Mouse (Mus musculus) layer of hippocampus, adult 6 months (tissue): ENCODE results near the gene Brd1. TPM values are rescaled to one million over a fixed set of nuclear protein-coding genes. Genes with fewer than 3 reads are reported as not detected.

ENCODE experiments used
- long read RNA-seq, 2 experiments: library from polyadenylated mRNA; unstranded; transcript quantifications; one replicate each; pipeline ENCODE4 v2.0.0; 2019 to 2020
- polyA plus RNA-seq: library from polyadenylated mRNA; unstranded; fragments of <200 nt; fragmentation: Nextera tagmentation; gene quantifications from 2 replicates; pipeline ENCODE4 v1.2.3, GENCODE M21; 2021

Gene Brd1
- polyA plus RNA-seq, result 4.2 and 5.8 TPM in 2 replicates
- long read RNA-seq, experiment 1, partial matches to known transcripts, result 1 of 4 reads
- long read RNA-seq, experiment 1, other reads (novel, unspliced or antisense), result 3 of 4 reads
- long read RNA-seq, experiment 2, partial matches to known transcripts, result 14 of 17 reads
- long read RNA-seq, experiment 2, other reads (novel, unspliced or antisense), result 3 of 17 reads

GRCm38 (mm10) chr15:88733834-88734571 is at the start of gene Brd1:
TSS of gene Brd1 (minus strand) at chr15:88734233.

DNA sequence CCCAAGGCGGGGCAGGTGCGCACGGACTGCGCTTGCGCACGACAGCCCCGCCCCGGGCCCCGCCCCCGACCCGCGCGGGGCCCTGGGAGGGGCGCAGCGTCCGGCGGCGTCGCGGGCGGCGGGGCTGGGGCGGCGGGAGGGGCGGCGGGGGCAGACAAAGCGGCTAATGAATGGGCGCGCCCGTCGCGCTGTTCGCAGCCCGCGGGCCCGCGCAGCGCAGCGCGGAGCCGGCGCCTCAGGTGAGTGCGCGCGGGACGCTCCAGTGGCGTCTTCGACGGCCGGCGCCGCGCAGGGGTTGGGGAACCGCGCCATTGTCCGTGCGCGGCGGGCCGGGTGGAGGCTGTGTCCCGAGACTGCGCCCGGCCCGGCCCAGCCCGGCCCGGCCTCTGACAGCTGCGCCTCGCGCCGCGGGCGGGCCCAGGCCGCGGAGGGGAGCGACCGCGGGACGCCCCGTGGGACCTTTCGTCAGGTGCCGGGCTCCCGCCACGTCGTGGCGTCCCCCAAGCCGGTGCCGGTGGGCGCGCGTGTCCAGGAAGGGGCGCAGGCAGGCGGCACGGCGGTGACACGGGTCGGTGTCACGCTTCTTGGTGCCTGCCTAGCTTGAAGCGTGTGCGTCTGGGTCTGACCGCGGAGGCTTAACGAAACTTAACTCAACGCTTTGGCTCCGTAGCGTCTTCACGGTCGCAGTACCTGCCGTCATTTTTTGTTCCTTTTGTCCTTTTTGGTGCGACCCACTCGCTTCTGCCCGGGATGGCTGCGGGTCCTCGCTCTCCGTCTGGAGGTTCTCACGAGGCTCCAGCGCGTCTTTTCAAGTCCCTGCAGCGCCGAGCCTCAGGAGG is 17.8 kb upstream of the Brd1 start, which contains the start of gene Zbed4:
Gene Zbed4 (plus strand): TSS at position 97 of the 839 bp plus-strand sequence.

Other genes starting within 250 kb of the Brd1 start
- gene Zdhhc25, start 133.9 kb downstream of the Brd1 start, polyA plus RNA-seq, result not detected in 2 replicates
- gene Zbed4, start 17.4 kb upstream of the Brd1 start, polyA plus RNA-seq, result 0.94 and 0.95 TPM in 2 replicates
- 6.9 and 7.2 TPM in 2 replicates for gene Alg12, start 85.1 kb upstream of the Brd1 start, polyA plus RNA-seq
- 30.9 and 44.2 TPM in 2 replicates for gene Creld2, start 85.4 kb upstream of the Brd1 start, polyA plus RNA-seq
- gene Pim3, start 128.0 kb upstream of the Brd1 start, polyA plus RNA-seq, result 51.8 and 52.9 TPM in 2 replicates
- gene Ttll8, start 220.2 kb upstream of the Brd1 start, polyA plus RNA-seq, result 0.14 and 0.16 TPM in 2 replicates
- gene Mlc1, start 244.8 kb upstream of the Brd1 start, polyA plus RNA-seq, result 158 and 160 TPM in 2 replicates
- not detected in 2 replicates for gene Mov10l1, start 248.7 kb upstream of the Brd1 start, polyA plus RNA-seq